Mouse (Mus musculus) regulatory T cell (primary cell): ENCODE data around the gene Zfp60.
"Not testable (repeated sequence)": the region's sequence is repeated elsewhere in the genome, so short reads cannot be mapped to it uniquely, and the experiment has no call there.

Source experiments
- in situ Hi-C: fragments of 300-600 bp; cut with MboI, MseI; formaldehyde crosslinking; loops from one replicate; pipeline ENCODE4 v1.15.1; 2025; ENCODE audit warnings: high pct_unique_total_duplicates

Zfp60 gene

DNA sequence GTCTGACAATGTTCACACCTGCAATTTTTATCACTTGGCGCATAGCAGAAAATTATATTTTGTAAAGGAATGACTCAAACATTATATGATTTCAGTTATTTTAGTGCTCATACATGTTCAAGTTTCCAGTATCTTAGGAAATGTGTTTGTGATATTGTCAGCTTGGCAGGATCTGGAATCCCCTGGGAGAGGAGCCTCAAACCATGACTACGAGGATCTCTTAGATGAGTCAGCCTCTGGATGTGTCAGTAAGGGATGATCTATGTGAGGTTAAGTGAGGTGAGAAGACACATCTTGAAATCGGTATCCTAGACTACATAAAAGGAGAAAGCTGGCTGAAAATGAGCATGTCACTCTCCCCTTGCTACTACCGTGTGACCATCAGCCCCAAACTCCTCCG is 58.1 kb downstream of the Zfp60 start:
- in situ Hi-C loops = no loop called here

GRCm38 (mm10) chr7:27793865-27794264 is 62.7 kb downstream of the Zfp60 start:
- in situ Hi-C loops = not testable (repeated sequence)

- in situ Hi-C loops = no loop called here
These were observed 63.4 kb downstream of the Zfp60 start for GRCm38 (mm10) chr7:27794566-27794965.

DNA sequence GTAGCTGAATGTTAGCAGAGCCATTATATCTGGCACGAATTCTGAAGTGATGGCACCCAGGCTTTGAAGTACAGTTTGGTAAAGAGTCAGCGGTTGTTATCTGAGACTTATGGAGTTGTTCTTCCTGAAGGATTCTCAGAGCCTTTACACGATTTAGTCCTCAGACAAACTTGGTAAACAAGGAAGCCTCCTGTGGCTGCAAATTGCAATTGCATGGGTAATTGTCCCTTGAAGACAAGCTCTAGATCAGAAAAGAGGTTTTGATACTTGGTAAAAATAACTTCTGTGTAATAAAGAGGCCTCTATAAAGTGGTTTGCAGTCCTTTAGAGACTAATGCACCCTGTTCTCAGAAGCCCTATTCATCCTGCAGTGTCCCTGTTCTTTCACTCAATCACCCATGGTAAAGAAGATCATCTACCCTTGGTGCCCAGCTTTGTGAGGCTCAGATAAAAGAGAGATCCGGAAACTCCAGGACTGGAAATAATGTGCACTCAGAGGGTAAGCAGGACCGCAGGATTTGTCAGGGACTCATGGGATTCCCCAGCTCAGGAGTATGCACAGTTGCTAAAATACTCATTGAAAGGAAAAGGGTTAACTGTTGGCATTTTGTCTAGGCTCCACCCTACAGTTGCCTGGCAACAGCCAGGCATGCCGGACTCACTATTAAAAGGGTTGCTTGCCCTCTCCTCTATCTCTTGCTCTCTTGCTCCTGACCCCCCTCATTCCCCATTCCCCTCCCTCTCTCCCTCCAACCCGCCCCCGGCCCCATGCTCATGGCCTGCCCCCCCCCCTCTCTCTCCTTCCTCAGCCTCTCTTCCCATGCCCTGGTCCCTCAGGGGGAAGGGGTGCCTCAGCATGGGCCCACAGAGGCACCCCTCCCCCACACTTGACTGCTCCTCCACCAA is 67.0 kb downstream of the Zfp60 start:
- in situ Hi-C loops = no loop called here

- in situ Hi-C loops = loop anchor here (5.0 kb wide), 1 partner anchor 36 kb away; the partner anchor contains the start of gene Zfp59
These were observed 69.9 kb downstream of the Zfp60 start for GRCm38 (mm10) chr7:27801137-27801536.

DNA sequence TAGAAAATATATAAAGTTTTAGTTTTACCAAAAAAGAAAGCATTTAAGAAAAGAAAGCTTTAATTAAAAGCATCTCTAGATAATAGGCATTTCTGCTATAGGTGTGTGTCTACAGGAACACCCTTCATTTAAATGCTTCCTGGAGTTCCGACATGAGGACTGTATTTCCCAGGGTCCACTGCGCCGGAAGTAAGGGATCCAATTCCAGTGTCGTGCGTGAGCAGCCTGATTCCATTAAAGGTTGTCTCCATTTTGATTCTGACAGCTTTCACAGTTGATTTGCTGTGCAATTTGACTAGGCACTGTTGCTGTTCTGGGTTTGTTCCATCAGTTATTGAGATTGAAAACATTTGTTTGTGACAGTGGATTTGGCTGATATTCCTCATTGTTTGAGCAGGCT is 71.8 kb downstream of the Zfp60 start:
- in situ Hi-C loops = loop anchor here (5.0 kb wide), 1 partner anchor 34 kb away; the partner anchor contains the start of gene Zfp59
